Mouse (Mus musculus): ENCODE data around the gene Sbk2.
A peak's percentile ranks its signal among the peaks of the same experiment; 100 is the strongest.

Gene Sbk2

GRCm38 (mm10) chr7:4953815-4954445 is 10.3 kb downstream of the Sbk2 start:
- DNase-seq (ENCODE audit: low read depth, low spot score): no peak

- peak; percentile 55 for DNase-seq (ENCODE audit: low read depth, low spot score)
Measured at GRCm38 (mm10) chr7:4950561-4951342, 13.5 kb downstream of the Sbk2 start.

- no peak for DNase-seq (ENCODE audit: low read depth, low spot score)
Measured at GRCm38 (mm10) chr7:4948386-4948785, 15.8 kb downstream of the Sbk2 start.

DNA sequence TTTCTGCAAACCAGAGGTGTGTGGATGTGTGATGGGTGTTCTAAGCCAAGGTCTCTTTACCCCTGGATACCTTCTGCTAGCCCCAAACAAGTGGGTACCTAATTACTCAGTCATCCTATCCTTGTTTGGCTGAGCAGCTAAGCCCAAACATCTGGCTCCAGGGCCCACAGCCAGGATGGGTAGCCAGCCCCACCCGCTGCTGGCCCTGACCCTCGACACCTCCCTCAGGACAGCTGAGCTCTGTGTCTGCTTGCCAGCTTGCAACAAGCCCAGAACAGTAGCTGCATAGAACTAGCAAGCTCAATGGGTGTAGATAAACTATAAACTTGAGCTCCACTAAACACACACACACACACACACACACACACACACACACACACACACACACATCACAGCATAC is 16.4 kb downstream of the Sbk2 start:
- DNase-seq (ENCODE audit: low read depth, low spot score): no peak

DNA sequence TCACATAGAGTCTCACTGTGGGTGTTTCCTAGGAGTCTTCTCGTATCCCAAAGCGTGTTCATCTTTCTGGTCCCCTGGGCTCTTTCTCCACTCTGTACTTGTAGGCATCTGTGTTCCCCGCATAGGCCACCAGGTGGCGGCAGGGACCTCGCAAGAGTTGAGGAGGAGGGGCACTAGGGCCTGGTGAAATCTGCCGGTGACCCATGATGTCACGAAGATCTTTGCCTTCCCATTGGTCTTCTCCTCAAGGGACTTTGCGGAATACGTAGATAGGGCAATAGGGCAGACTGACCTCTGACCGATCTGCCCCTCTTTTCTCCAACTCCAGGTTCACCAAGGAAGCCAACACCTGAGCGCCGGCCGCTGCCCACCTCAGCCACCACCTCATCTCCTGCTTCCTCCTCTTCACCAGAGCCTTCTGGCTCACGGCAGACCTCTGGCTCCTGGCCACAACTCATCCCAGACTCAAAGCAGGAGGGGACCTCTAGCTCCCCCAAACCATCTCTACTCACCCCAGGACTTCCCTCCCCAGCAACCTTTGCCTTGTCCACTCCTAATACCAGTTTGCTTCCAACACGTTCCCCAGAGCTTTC is 20.9 kb downstream of the Sbk2 start:
- peak; percentile 95 for DNase-seq (ENCODE audit: low read depth, low spot score)

- DNase-seq (ENCODE audit: low read depth, low spot score): no peak
Measured at GRCm38 (mm10) chr7:4942673-4943072, 21.5 kb downstream of the Sbk2 start.

DNA sequence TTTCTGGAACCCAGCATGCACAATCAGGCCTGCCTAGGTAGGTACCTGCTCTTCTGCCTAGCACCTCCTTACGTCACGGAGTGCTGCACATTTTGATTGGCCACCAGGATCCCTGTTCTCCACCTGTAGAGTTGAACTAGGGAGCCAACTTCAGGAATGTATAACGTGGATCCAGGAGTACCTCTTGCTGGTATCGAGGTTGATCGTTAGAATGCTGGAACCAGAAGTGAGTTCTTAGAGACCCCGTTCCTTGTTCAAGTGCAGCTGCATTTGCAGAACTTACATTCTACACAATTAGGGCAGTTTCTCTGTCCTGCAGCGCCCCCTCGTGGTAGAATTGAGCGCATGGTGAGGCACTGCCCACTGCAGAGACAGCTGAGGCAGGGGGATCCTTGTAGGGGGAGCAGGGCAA is 24.1 kb downstream of the Sbk2 start:
- DNase-seq (ENCODE audit: low read depth, low spot score): peak; percentile 86

- peak; percentile 77 for DNase-seq (ENCODE audit: low read depth, low spot score)
Measured at GRCm38 (mm10) chr7:4938456-4938855, 25.8 kb downstream of the Sbk2 start.

DNA sequence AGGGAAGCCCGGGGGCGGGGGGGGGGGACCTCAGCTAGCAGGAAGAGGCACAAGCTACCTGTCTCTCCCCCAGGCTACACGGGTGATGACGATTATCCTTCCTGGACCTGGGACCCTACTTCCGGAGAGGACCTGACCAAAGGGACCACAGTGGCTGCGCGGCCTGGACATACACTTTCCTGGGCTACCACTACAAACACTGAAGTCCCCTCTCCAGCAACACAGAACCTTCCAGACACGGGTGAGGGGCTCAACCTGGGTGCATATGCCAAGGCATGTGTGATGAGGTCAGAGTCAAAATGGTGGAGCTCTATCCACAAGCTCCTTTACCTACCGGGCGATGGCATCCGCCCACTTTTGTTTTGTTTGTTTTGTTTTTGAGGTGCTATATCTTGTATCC is 26.8 kb downstream of the Sbk2 start:
- DNase-seq (ENCODE audit: low read depth, low spot score): no peak

DNA sequence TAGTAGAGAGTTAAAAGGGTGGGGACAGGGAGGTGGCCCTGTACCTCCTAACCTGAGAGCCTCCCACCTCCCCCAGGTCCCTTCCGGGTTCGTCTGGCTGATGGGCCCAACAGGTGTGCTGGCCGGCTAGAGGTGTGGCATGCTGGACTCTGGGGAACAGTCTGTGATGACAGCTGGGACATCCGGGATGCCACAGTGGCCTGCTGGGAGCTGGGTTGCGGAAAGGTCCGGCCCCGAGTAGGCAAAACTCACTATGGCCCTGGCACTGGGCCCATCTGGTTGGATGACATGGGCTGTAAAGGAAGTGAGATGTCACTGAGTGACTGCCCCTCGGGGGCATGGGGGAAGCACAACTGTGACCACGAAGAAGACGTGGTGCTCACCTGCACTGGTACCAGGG is 27.4 kb downstream of the Sbk2 start:
- no peak for DNase-seq (ENCODE audit: low read depth, low spot score)

DNA sequence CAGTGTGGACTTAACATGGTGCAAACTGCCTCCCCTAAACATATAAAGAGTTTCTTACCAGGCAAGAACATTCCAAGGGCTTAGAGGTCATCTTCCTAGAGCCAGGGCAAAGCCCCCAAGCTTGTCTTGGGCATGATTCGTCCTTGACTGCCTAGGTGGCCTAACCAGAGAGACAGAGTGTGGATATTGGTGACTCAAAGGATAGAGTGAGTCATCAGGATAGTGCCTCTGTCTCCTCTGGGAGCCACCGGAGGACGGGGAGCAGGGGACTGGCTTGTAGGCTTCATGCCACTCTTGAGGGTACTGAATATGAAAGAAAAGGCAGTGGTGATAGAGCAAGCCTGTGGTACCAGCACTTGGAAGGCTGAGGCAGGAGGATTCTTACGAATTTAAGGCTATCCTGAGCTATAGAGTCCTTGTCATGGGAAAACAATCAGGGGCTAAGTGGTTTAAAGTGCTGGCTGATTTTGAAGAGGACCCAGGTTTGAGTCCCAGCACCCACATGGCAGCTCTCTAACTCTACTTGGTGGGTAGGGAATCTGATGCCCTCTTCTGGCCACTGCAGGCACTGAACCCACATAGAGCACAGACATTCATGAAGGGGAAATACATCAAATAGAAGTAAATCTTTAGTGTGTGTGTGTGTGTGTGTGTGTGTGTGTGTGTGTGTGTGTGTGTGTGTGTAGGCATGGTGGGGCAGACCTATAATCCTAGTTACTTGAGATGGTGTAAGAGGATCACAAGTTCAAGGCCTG is 29.9 kb downstream of the Sbk2 start:
- peak; percentile 34 for DNase-seq (ENCODE audit: low read depth, low spot score)

DNA sequence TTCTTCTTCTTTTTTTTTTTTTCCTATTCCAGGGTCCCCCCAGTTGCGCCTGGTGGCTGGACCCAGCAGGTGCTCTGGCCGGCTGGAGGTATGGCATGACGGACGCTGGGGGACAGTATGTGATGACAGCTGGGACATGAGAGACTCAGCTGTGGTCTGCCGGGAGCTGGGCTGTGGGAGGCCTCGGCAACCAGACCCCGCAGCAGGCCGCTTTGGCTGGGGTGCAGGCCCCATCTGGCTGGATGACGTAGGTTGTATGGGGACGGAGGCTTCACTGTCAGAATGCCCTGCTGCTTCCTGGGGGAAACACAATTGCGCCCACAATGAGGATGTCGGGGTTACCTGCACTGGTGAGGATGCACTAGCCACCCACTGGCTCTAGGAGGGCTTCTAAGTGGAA is 31.1 kb downstream of the Sbk2 start:
- DNase-seq (ENCODE audit: low read depth, low spot score): no peak

GRCm38 (mm10) chr7:4928323-4928722 is 35.9 kb downstream of the Sbk2 start:
- no peak for DNase-seq (ENCODE audit: low read depth, low spot score)

DNA sequence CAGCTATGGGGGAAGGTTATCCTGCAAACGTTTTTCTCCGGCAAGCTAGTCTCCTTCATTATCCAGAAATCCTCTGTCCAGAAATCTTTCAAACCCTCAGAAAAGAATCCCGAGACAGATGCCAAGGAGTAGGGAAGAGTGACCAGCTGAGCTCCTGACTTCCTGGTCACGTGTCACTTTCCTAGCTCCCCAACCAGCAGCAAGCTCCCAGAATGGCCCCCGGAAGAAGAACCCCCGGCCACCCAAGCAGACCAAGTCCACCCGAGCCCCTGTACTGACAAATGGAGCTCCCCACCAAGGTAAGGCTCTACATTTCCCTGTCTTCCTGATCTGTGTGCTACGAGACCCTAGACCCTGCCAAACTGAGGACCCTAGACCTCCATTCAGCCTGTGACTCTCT is 36.5 kb downstream of the Sbk2 start:
- DNase-seq (ENCODE audit: low read depth, low spot score): no peak

DNA sequence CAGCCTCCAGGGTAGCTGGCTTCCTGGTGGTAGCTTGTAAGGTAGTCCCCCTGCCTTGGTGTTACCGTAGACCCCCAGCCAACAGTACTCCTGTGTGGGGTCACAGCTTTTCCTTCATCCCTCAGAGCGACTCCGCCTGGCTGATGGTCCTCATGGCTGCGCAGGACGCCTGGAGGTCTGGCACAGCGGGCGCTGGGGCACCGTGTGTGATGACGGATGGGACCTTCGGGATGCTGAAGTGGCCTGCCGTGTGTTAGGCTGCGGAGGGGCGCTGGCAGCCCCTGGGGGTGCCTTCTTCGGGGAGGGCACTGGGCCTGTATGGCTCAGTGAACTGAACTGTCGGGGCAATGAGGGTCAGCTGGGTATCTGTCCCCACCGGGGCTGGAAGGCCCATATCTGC is 37.4 kb downstream of the Sbk2 start:
- no peak for DNase-seq (ENCODE audit: low read depth, low spot score)

DNA sequence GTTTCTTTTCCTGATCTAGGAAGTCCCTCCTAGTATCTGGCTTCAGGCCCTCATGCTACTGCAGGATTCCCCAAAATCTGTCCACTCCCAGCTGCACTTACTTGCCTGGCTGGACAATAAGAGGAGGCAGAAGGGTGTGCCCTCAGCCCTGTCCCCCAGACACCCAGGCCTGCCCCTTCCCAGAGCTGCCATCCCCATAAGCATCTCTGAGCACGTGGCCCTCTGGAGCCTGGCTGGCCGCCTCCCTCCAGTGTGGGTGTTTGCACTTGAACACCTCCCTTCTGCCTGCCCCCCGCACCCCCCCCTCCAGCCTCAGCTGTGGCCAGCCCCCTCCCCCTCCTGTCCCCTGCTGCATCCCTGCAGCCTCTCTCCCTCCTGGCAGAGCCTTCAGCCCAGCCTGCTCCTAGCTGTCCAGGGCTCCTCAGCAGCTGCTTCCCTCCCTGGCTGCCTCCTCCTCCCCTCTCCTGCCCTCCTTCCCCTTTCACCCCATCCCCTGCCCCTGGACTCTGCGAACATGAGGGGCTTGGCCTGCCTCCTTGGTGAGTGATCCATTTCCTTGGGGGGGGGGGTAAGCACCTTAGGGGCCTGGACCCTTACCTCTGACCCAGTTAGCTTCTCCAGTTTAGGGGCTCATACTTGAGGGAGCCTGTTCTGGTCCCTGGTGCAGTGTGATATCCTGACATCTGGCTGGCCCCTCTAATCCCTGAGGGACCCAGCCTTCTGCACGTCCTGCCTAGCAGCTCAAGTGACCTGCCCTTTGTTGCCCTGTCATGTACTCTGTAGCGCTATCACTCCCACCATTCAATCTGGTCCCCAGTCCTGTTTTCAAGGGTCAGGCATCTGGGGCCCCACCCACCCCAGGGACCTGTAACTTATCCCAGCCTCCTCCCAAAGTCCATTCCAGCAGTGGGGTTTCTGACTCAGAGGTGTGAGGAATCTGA is 38.5 kb downstream of the Sbk2 start, which contains the start of gene Ssc5d:
Gene Ssc5d, plus strand, starts transcription at position 345 of the 941 bp plus-strand sequence.
- DNase-seq (ENCODE audit: low read depth, low spot score): no peak

GRCm38 (mm10) chr7:4924891-4925301 is 39.3 kb downstream of the Sbk2 start:
- DNase-seq (ENCODE audit: low read depth, low spot score): no peak

DNA sequence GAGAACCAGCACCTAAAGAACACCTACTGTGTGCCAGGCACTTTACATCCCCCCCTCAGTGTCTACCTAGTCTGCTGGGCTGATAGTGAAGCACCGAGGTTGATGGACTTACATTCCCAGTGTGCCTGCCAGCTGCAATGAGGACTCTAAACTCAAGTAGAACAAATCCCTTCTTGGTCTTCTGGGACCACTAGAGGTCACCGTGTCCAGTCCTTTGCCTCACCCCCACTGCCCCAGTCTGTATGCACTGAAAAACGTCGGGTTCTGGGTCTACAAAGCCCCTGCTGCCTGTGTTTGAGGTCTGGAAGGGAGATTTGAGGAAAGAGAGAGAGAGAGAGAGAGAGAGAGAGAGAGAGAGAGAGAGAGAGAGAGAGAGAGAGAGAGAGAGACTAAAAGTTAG is 39.7 kb downstream of the Sbk2 start:
- no peak for DNase-seq (ENCODE audit: low read depth, low spot score)

DNA sequence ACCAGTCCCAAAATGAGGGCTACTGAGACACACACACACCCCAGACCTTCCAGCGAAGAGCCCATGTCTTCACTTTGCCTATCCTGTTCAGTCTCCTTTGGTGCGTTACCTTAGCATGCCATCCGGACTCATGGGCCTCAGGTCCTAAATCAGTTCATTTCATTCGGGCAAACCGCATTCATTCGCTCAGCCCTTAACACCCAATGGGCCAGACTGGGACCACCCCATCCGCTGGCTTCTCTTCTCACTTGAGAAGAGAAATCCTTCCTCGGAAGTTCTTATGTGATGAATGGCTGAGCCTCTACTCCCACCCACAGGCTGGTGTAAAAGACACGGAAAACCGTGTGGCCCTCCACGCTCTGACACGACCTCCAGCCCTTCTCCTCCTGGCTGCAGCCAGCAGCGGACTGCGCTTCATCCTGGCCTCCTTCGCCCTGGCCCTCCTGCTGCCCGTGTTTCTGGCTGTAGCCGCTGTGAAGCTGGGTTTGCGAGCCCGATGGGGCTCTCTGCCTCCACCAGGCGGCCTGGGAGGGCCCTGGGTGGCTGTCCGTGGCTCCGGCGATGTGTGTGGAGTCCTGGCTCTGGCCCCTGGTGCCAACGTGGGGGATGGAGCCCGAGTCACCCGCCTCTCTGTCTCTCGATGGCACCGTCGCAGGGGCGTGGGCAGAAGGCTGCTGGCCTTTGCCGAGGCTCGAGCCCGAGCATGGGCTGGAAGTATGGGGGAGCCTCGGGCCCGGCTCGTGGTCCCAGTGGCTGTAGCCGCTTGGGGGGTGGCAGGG is 40.4 kb downstream of the Sbk2 start:
- DNase-seq (ENCODE audit: low read depth, low spot score): peak; percentile 58

DNA sequence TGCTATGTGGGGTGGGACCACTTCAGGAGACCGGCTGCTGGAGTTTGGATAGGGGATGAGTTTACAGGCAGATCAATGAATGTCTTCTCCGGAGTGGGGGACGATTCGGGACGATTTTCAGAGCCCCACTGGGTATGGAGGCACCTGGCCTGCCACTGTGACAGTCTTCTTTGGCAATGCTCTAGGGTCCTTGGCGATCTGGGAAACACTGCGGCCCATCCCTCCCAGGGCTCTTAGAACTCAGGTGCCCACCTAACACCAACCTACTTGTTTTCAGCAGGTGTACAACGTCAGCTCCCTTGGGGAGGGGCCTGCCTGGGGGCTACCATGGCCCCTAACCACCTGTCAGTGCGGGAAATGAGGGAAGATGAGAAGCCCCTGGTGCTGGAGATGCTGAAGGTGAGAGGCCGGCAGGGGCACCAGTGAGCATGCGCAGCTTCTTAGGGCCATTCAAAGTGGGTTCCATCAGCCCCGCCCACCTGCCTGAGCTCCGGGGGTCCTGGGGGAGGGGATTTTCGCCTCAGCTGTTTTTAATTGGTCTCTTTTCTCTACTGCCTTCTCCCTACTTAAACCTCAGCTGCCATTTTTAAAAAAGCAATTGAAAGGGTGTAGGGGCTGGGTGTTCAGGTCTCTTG is 41.2 kb downstream of the Sbk2 start:
- DNase-seq (ENCODE audit: low read depth, low spot score): peak; percentile 91

All from ZHBTc4 (cell line).